Mouse (Mus musculus): Measurements from ENCODE around the gene AA986860.

AA986860 gene

GRCm38 (mm10) chr1:130770981-130771494, 39.3 kb downstream of the AA986860 start:
- DNase-seq (ENCODE audit: extremely low read depth, low read depth) = no peak

- no peak for DNase-seq (ENCODE audit: extremely low read depth, low read depth)
Measured at GRCm38 (mm10) chr1:130775234-130775633, 43.5 kb downstream of the AA986860 start.

- DNase-seq (ENCODE audit: extremely low read depth, low read depth) = no peak
Measured at GRCm38 (mm10) chr1:130775691-130776331, 44.0 kb downstream of the AA986860 start.

GRCm38 (mm10) chr1:130776645-130777044, 44.9 kb downstream of the AA986860 start:
- no peak for DNase-seq (ENCODE audit: extremely low read depth, low read depth)

GRCm38 (mm10) chr1:130779867-130780266, 48.1 kb downstream of the AA986860 start:
- no peak for DNase-seq (ENCODE audit: extremely low read depth, low read depth)

GRCm38 (mm10) chr1:130784054-130784453, 52.3 kb downstream of the AA986860 start:
- DNase-seq (ENCODE audit: extremely low read depth, low read depth) = no peak

- no peak for DNase-seq (ENCODE audit: extremely low read depth, low read depth)
Measured at GRCm38 (mm10) chr1:130787001-130787400, 55.2 kb downstream of the AA986860 start.

- DNase-seq (ENCODE audit: extremely low read depth, low read depth) = no peak
Measured at GRCm38 (mm10) chr1:130789512-130790451, 58.0 kb downstream of the AA986860 start.
